Mouse (Mus musculus): ENCODE data around the gene Psmd1. TPM values are rescaled to one million over a fixed set of nuclear protein-coding genes. Genes with fewer than 3 reads are reported as not detected.

Gene Psmd1
- polyA plus RNA-seq, 1 experiment from 2014 or later = 158 TPM

- H3K9me3 ChIP-seq (replicated peaks; ENCODE audit: control insufficient read depth, low read length) = no peaks in the 10 kb centered on the region
- no peaks in the 10 kb centered on the region for H3K4me1 ChIP-seq (ENCODE audit: control insufficient read depth, insufficient read depth, low read length)
- H3K9ac ChIP-seq (ENCODE audit: low read depth, low read length) = no peak overlapping the region
- 80% methylated on average over 3 of the region's 3 CpGs for WGBS (ENCODE audit: insufficient replicate concordance)
- no peak overlapping the region for H3K4me2 ChIP-seq
- no peak for ATAC-seq (replicated peaks; ENCODE audit: insufficient number of reproducible peaks, low FRiP score, low TSS enrichment)
- no peak overlapping the region for H3K4me3 ChIP-seq (ENCODE audit: low read depth, low read length)
- H3K27me3 ChIP-seq (ENCODE audit: control insufficient read depth, insufficient read depth, low read length) = no peaks in the 10 kb centered on the region
- H3K36me3 ChIP-seq (ENCODE audit: control insufficient read depth, insufficient read depth, low read length) = peaks cover 11% of the 10 kb centered on the region
- H3K27ac ChIP-seq (ENCODE audit: low read depth, low read length) = no peak overlapping the region
Observed at GRCm38 (mm10) chr1:86114141-86114540, 50.0 kb downstream of the Psmd1 start.

GRCm38 (mm10) chr1:86119549-86119948 is 55.4 kb downstream of the Psmd1 start:
- 92% methylated on average over 4 of the region's 4 CpGs for WGBS (ENCODE audit: insufficient replicate concordance)
- Histone ChIP-seq H3K4me2 (no peak overlapping the region), H3K36me3 (ENCODE audit: control insufficient read depth, insufficient read depth, low read length) (peaks cover 21% of the 10 kb centered on the region), H3K27me3 (ENCODE audit: control insufficient read depth, insufficient read depth, low read length) (no peaks in the 10 kb centered on the region), H3K9ac (ENCODE audit: low read depth, low read length) (no peak overlapping the region), H3K4me3 (ENCODE audit: low read depth, low read length) (no peak overlapping the region), H3K4me1 (ENCODE audit: control insufficient read depth, insufficient read depth, low read length) (no peaks in the 10 kb centered on the region), H3K9me3 (replicated peaks; ENCODE audit: control insufficient read depth, low read length) (no peaks in the 10 kb centered on the region), H3K27ac (ENCODE audit: low read depth, low read length) (no peak overlapping the region)
- no peak for ATAC-seq (replicated peaks; ENCODE audit: insufficient number of reproducible peaks, low FRiP score, low TSS enrichment)

- H3K4me1 ChIP-seq (ENCODE audit: control insufficient read depth, insufficient read depth, low read length) = no peaks in the 10 kb centered on the region
- H3K36me3 ChIP-seq (ENCODE audit: control insufficient read depth, insufficient read depth, low read length) = peaks cover 27% of the 10 kb centered on the region
- H3K27ac ChIP-seq (ENCODE audit: low read depth, low read length) = no peak overlapping the region
- no peak overlapping the region for H3K9ac ChIP-seq (ENCODE audit: low read depth, low read length)
- no peak overlapping the region for H3K4me3 ChIP-seq (ENCODE audit: low read depth, low read length)
- no peaks in the 10 kb centered on the region for H3K27me3 ChIP-seq (ENCODE audit: control insufficient read depth, insufficient read depth, low read length)
- no peak overlapping the region for H3K4me2 ChIP-seq
- no peaks in the 10 kb centered on the region for H3K9me3 ChIP-seq (replicated peaks; ENCODE audit: control insufficient read depth, low read length)
- no peak for ATAC-seq (replicated peaks; ENCODE audit: insufficient number of reproducible peaks, low FRiP score, low TSS enrichment)
- 97% methylated on average over 2 of the region's 2 CpGs for WGBS (ENCODE audit: insufficient replicate concordance)
Observed at GRCm38 (mm10) chr1:86126036-86126435, 61.8 kb downstream of the Psmd1 start.

GRCm38 (mm10) chr1:86133337-86133736 is 69.2 kb downstream of the Psmd1 start, which contains the start of gene Gm21972:
Gene Gm21972, plus strand, starts transcription at chr1:86133637.
- ATAC-seq (replicated peaks; ENCODE audit: insufficient number of reproducible peaks, low FRiP score, low TSS enrichment) = no peak
- Histone ChIP-seq H3K36me3 (ENCODE audit: control insufficient read depth, insufficient read depth, low read length) (peaks cover 28% of the 10 kb centered on the region), H3K9me3 (replicated peaks; ENCODE audit: control insufficient read depth, low read length) (no peaks in the 10 kb centered on the region), H3K4me1 (ENCODE audit: control insufficient read depth, insufficient read depth, low read length) (no peaks in the 10 kb centered on the region), H3K27ac (ENCODE audit: low read depth, low read length) (no peak within 1 kb of the TSS), H3K4me3 (ENCODE audit: low read depth, low read length) (no peak within 1 kb of the TSS), H3K9ac (ENCODE audit: low read depth, low read length) (no peak within 1 kb of the TSS), H3K27me3 (ENCODE audit: control insufficient read depth, insufficient read depth, low read length) (no peaks in the 10 kb centered on the region), H3K4me2 (no peak within 1 kb of the TSS)
- 94% methylated on average over 4 of the region's 4 CpGs for WGBS (ENCODE audit: insufficient replicate concordance)

GRCm38 (mm10) chr1:86135315-86135714 is 71.1 kb downstream of the Psmd1 start:
- H3K36me3 ChIP-seq (ENCODE audit: control insufficient read depth, insufficient read depth, low read length) = peaks cover 27% of the 10 kb centered on the region
- no peak overlapping the region for H3K4me2 ChIP-seq
- H3K9me3 ChIP-seq (replicated peaks; ENCODE audit: control insufficient read depth, low read length) = no peaks in the 10 kb centered on the region
- H3K27me3 ChIP-seq (ENCODE audit: control insufficient read depth, insufficient read depth, low read length) = no peaks in the 10 kb centered on the region
- no peak overlapping the region for H3K9ac ChIP-seq (ENCODE audit: low read depth, low read length)
- no peaks in the 10 kb centered on the region for H3K4me1 ChIP-seq (ENCODE audit: control insufficient read depth, insufficient read depth, low read length)
- no peak overlapping the region for H3K27ac ChIP-seq (ENCODE audit: low read depth, low read length)
- no peak overlapping the region for H3K4me3 ChIP-seq (ENCODE audit: low read depth, low read length)
- WGBS (ENCODE audit: insufficient replicate concordance) = 93% methylated on average over 6 of the region's 6 CpGs
- no peak for ATAC-seq (replicated peaks; ENCODE audit: insufficient number of reproducible peaks, low FRiP score, low TSS enrichment)

- no peak overlapping the region for H3K4me2 ChIP-seq
- 89% methylated on average over 3 of the region's 3 CpGs for WGBS (ENCODE audit: insufficient replicate concordance)
- H3K4me1 ChIP-seq (ENCODE audit: control insufficient read depth, insufficient read depth, low read length) = no peaks in the 10 kb centered on the region
- no peak overlapping the region for H3K4me3 ChIP-seq (ENCODE audit: low read depth, low read length)
- H3K27ac ChIP-seq (ENCODE audit: low read depth, low read length) = no peak overlapping the region
- peaks cover 7% of the 10 kb centered on the region for H3K36me3 ChIP-seq (ENCODE audit: control insufficient read depth, insufficient read depth, low read length)
- H3K9ac ChIP-seq (ENCODE audit: low read depth, low read length) = no peak overlapping the region
- ATAC-seq (replicated peaks; ENCODE audit: insufficient number of reproducible peaks, low FRiP score, low TSS enrichment) = no peak
- H3K9me3 ChIP-seq (replicated peaks; ENCODE audit: control insufficient read depth, low read length) = no peaks in the 10 kb centered on the region
- no peaks in the 10 kb centered on the region for H3K27me3 ChIP-seq (ENCODE audit: control insufficient read depth, insufficient read depth, low read length)
Observed at GRCm38 (mm10) chr1:86141081-86141480, 76.9 kb downstream of the Psmd1 start.

GRCm38 (mm10) chr1:86143165-86143564 is 79.0 kb downstream of the Psmd1 start:
- Histone ChIP-seq H3K4me2 (no peak overlapping the region), H3K27ac (ENCODE audit: low read depth, low read length) (no peak overlapping the region), H3K27me3 (ENCODE audit: control insufficient read depth, insufficient read depth, low read length) (no peaks in the 10 kb centered on the region), H3K9me3 (replicated peaks; ENCODE audit: control insufficient read depth, low read length) (no peaks in the 10 kb centered on the region), H3K36me3 (ENCODE audit: control insufficient read depth, insufficient read depth, low read length) (peaks cover 4% of the 10 kb centered on the region; the same call in 1 of the 2 replicates), H3K9ac (ENCODE audit: low read depth, low read length) (no peak overlapping the region), H3K4me3 (ENCODE audit: low read depth, low read length) (no peak overlapping the region), H3K4me1 (ENCODE audit: control insufficient read depth, insufficient read depth, low read length) (no peaks in the 10 kb centered on the region)
- 64% methylated on average over 4 of the region's 4 CpGs for WGBS (ENCODE audit: insufficient replicate concordance)
- ATAC-seq (replicated peaks; ENCODE audit: insufficient number of reproducible peaks, low FRiP score, low TSS enrichment) = peak; percentile 42; the same call in 1 of the 2 replicates

- no peaks in the 10 kb centered on the region for H3K27me3 ChIP-seq (ENCODE audit: control insufficient read depth, insufficient read depth, low read length)
- no peaks in the 10 kb centered on the region for H3K9me3 ChIP-seq (replicated peaks; ENCODE audit: control insufficient read depth, low read length)
- H3K4me3 ChIP-seq (ENCODE audit: low read depth, low read length) = no peak overlapping the region
- WGBS (ENCODE audit: insufficient replicate concordance) = 75% methylated on average over 21 of the region's 21 CpGs
- H3K9ac ChIP-seq (ENCODE audit: low read depth, low read length) = no peak overlapping the region
- no peaks in the 10 kb centered on the region; the same call in 1 of the 2 replicates for H3K36me3 ChIP-seq (ENCODE audit: control insufficient read depth, insufficient read depth, low read length)
- ATAC-seq (replicated peaks; ENCODE audit: insufficient number of reproducible peaks, low FRiP score, low TSS enrichment) = no peak
- H3K4me2 ChIP-seq = no peak overlapping the region
- no peaks in the 10 kb centered on the region for H3K4me1 ChIP-seq (ENCODE audit: control insufficient read depth, insufficient read depth, low read length)
- H3K27ac ChIP-seq (ENCODE audit: low read depth, low read length) = no peak overlapping the region
Observed at GRCm38 (mm10) chr1:86144001-86144944, 80.1 kb downstream of the Psmd1 start.

Data from heart, embryonic 11.5 days (tissue).